Mouse (Mus musculus) stomach, embryonic 14.5 days (tissue): Measurements from ENCODE around the gene Mfsd11. TPM values are rescaled to one million over a fixed set of nuclear protein-coding genes. Genes with fewer than 3 reads are reported as not detected.
A peak's percentile ranks its signal among the peaks of the same experiment; 100 is the strongest.
"Not testable (repeated sequence)": the region's sequence is repeated elsewhere in the genome, so short reads cannot be mapped to it uniquely, and the experiment has no call there.

Experiments
- ATAC-seq: fragments of 200-750 bp; cut with Nextera tagmentation; 2 replicates; pipeline ENCODE4 v1.8.0; 2017; ENCODE audit warnings: low read depth, moderate TSS enrichment; ENCODE audit not compliant: insufficient number of reproducible peaks, insufficient read depth, low FRiP score
- H3K27ac ChIP-seq: fragments of 300-500 bp; sonication (generic); 2 replicates; pipeline ENCODE4 v1.5.1; 2014; ENCODE audit warnings: mild to moderate bottlenecking, low read length, moderate library complexity, mixed read lengths
- H3K27me3 ChIP-seq: fragments of 300-500 bp; sonication (generic); 2 replicates; pipeline ENCODE4 v1.6.1; 2014; ENCODE audit warnings: low read length, control low read depth, mixed read lengths; ENCODE audit not compliant: control insufficient read depth, insufficient read depth
- H3K36me3 ChIP-seq: fragments of 300-500 bp; sonication (generic); 2 replicates; pipeline ENCODE4 v1.6.1; 2014; ENCODE audit warnings: mild to moderate bottlenecking, control low read depth, low read length, moderate library complexity, mixed read lengths; ENCODE audit not compliant: control insufficient read depth, insufficient read depth
- H3K4me1 ChIP-seq: fragments of 300-500 bp; sonication (generic); 2 replicates; pipeline ENCODE4 v1.6.1; 2014; ENCODE audit warnings: low read length, control low read depth, mixed read lengths; ENCODE audit not compliant: control insufficient read depth, insufficient read depth
- H3K4me2 ChIP-seq: fragments of 300-500 bp; sonication (generic); replicated peaks from 2 replicates; pipeline ENCODE4 v1.6.1; 2014; ENCODE audit warnings: low read depth, low read length, control low read depth
- H3K4me3 ChIP-seq: fragments of 300-500 bp; sonication (generic); 2 replicates; pipeline ENCODE4 v1.5.1; 2014; ENCODE audit warnings: low read depth, low read length, control low read depth
- H3K9ac ChIP-seq: fragments of 300-500 bp; sonication (generic); replicated peaks from 2 replicates; pipeline ENCODE4 v1.6.1; 2014; ENCODE audit warnings: low read depth, mild to moderate bottlenecking, control low read depth, low read length, moderate library complexity, mixed read lengths
- H3K9me3 ChIP-seq: fragments of 300-500 bp; sonication (generic); 2 replicates; pipeline ENCODE4 v1.6.1; 2016; ENCODE audit warnings: low read depth, low read length, control low read depth; ENCODE audit not compliant: control insufficient read depth
- WGBS: fragments of 180-500 bp; shearing (Covaris S2); extraction: QIAGEN DNeasy Blood & Tissue Kit; methylation state at CpG from one replicate; pipeline ENCODE4 v1.1.7; 2014; 5-methylcytosine and 5-hydroxymethylcytosine counted together
- polyA plus RNA-seq: library from polyadenylated mRNA; unstranded; fragments of >200 nt; fragmentation: Nextera tagmentation; extraction: Ambion mirVana; gene quantifications from 2 replicates; pipeline ENCODE4 v1.2.1, GENCODE M21; 2014

Mfsd11 gene
- polyA plus RNA-seq, 1 experiment from 2014 or later, result 38.7 TPM

DNA sequence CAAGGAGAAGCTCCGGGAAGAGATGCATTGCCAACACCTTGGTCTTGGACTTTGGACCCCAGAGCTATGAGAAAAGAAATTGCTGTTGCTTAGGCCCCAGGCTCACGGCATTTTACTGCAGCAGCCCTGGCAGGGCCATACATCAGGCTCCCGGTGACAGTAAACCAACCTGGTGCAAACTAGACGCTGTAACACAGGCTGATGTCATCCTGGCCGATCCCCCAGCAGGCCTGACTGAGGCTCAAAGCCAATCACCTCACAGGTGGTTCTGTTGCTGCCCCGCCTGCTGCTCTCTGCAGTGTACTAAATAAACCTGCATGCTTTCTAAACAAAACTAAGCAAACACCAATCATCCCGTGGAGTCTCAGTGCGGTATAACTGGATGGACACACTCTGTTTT lies 33.5 kb upstream of the Mfsd11 start:
- H3K4me1 ChIP-seq, result peaks cover 25% of the 10 kb centered on the region
- no peaks in the 10 kb centered on the region for H3K9me3 ChIP-seq
- ATAC-seq, result no peak
- H3K27ac ChIP-seq, result no peak overlapping the region
- no peak overlapping the region for H3K4me2 ChIP-seq
- H3K4me3 ChIP-seq, result no peak overlapping the region
- WGBS, result 30% methylated on average over 8 of the region's 8 CpGs
- H3K27me3 ChIP-seq, result no peaks in the 10 kb centered on the region
- H3K36me3 ChIP-seq, result no peaks in the 10 kb centered on the region; the same call in 1 of the 2 replicates
- H3K9ac ChIP-seq, result no peak overlapping the region

- Histone ChIP-seq H3K27ac (no peak overlapping the region), H3K4me1 (peaks cover 12% of the 10 kb centered on the region), H3K27me3 (no peaks in the 10 kb centered on the region), H3K4me2 (no peak overlapping the region), H3K36me3 (no peaks in the 10 kb centered on the region; the same call in 1 of the 2 replicates), H3K9ac (no peak overlapping the region), H3K4me3 (no peak overlapping the region), H3K9me3 (no peaks in the 10 kb centered on the region)
- 89% methylated on average over 5 of the region's 5 CpGs for WGBS
- ATAC-seq, result no peak
These were observed 32.2 kb upstream of the Mfsd11 start for GRCm38 (mm10) chr11:116819932-116820593.

GRCm38 (mm10) chr11:116821057-116821940 lies 30.9 kb upstream of the Mfsd11 start:
- 63% methylated on average over 13 of the region's 13 CpGs for WGBS
- no peaks in the 10 kb centered on the region; the same call in 1 of the 2 replicates for H3K36me3 ChIP-seq
- H3K4me2 ChIP-seq, result no peak overlapping the region
- no peak overlapping the region for H3K4me3 ChIP-seq
- ATAC-seq, result no peak
- H3K9me3 ChIP-seq, result no peaks in the 10 kb centered on the region
- H3K9ac ChIP-seq, result no peak overlapping the region
- H3K4me1 ChIP-seq, result 0 out of 2 replicates have a peak, but pooled peaks cover 8% of the 10 kb centered on the region
- H3K27me3 ChIP-seq, result no peaks in the 10 kb centered on the region
- H3K27ac ChIP-seq, result no peak overlapping the region

GRCm38 (mm10) chr11:116822215-116822614 lies 30.0 kb upstream of the Mfsd11 start:
- no peak overlapping the region for H3K4me2 ChIP-seq
- H3K4me1 ChIP-seq, result peaks cover 15% of the 10 kb centered on the region
- 53% methylated on average over 10 of the region's 10 CpGs for WGBS
- no peaks in the 10 kb centered on the region for H3K9me3 ChIP-seq
- H3K27me3 ChIP-seq, result no peaks in the 10 kb centered on the region
- H3K36me3 ChIP-seq, result no peaks in the 10 kb centered on the region; the same call in 1 of the 2 replicates
- ATAC-seq, result no peak
- H3K27ac ChIP-seq, result no peak overlapping the region
- H3K4me3 ChIP-seq, result no peak overlapping the region
- no peak overlapping the region for H3K9ac ChIP-seq

- H3K27me3 ChIP-seq, result no peaks in the 10 kb centered on the region
- H3K36me3 ChIP-seq, result no peaks in the 10 kb centered on the region; the same call in 1 of the 2 replicates
- ATAC-seq, result no peak
- no peak overlapping the region for H3K4me3 ChIP-seq
- H3K27ac ChIP-seq, result no peak overlapping the region
- no peaks in the 10 kb centered on the region for H3K9me3 ChIP-seq
- no peak overlapping the region for H3K4me2 ChIP-seq
- 79% methylated on average over 10 of the region's 10 CpGs for WGBS
- H3K4me1 ChIP-seq, result peaks cover 17% of the 10 kb centered on the region
- no peak overlapping the region for H3K9ac ChIP-seq
These were observed 29.6 kb upstream of the Mfsd11 start for GRCm38 (mm10) chr11:116822626-116823025.

GRCm38 (mm10) chr11:116823255-116823654 lies 29.0 kb upstream of the Mfsd11 start:
- H3K27me3 ChIP-seq, result no peaks in the 10 kb centered on the region

DNA sequence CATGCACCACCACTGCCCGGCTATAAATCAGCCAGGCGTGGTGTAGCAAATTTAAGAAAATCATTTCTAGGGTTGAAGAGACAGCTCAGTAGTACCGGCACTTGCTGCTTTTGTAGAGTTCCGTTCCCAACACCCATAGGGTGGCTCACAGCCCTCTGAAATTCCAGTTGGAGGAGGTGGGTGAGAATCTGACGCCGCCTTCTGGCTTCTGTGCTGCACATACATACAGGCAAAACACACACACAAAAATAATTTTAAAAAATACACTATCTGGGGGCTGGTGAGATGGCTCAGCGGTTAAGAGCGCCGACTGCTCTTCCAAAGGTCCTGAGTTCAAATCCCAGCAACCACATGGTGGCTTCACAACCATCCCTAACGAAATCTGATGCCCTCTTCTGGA lies 28.4 kb upstream of the Mfsd11 start:
- not testable (repeated sequence) for H3K9me3 ChIP-seq, H3K36me3 ChIP-seq, H3K4me3 ChIP-seq, ATAC-seq, H3K9ac ChIP-seq, H3K27ac ChIP-seq, H3K27me3 ChIP-seq, H3K4me2 ChIP-seq
- H3K4me1 ChIP-seq, result peaks cover 17% of the 10 kb centered on the region
- 95% methylated on average over 10 of the region's 10 CpGs for WGBS

More at GRCm38 (mm10) chr11:116823255-116823654, 29.0 kb upstream of the Mfsd11 start:
- no peaks in the 10 kb centered on the region for H3K9me3 ChIP-seq
- H3K4me2 ChIP-seq, result no peak overlapping the region
- 94% methylated on average over 2 of the region's 2 CpGs for WGBS
- peaks cover 17% of the 10 kb centered on the region for H3K4me1 ChIP-seq
- H3K36me3 ChIP-seq, result no peaks in the 10 kb centered on the region; the same call in 1 of the 2 replicates
- no peak overlapping the region for H3K9ac ChIP-seq
- H3K4me3 ChIP-seq, result no peak overlapping the region
- no peak for ATAC-seq
- H3K27ac ChIP-seq, result no peak overlapping the region

DNA sequence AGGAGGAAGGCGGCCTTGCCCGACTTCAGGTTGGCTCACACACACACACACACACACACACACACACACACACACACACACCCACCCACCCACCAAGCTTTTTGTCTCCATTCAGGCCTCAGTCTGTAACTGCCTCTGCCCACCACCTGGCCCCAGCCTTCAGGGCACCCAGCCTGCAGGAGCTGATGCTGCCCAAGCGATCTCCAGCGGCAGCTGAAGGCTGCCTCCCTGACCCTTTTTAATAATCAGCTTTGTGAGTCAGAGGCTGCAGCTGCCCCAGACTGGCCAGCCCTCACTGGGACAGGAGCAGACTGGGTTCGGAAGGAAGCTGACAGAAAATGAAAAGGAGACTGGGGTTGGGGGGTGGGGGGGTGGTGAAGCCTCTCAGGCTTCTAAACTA lies 27.0 kb upstream of the Mfsd11 start:
- H3K27me3 ChIP-seq, result no peaks in the 10 kb centered on the region
- H3K4me3 ChIP-seq, result no peak overlapping the region
- H3K36me3 ChIP-seq, result no peaks in the 10 kb centered on the region
- no peak overlapping the region for H3K9ac ChIP-seq
- 76% methylated on average over 5 of the region's 5 CpGs for WGBS
- H3K27ac ChIP-seq, result peak overlapping the region; percentile 53; the same call in 1 of the 2 replicates
- peaks cover 20% of the 10 kb centered on the region for H3K4me1 ChIP-seq
- H3K9me3 ChIP-seq, result no peaks in the 10 kb centered on the region
- no peak for ATAC-seq
- no peak overlapping the region for H3K4me2 ChIP-seq
